Mouse (Mus musculus) myocyte (in vitro differentiated cells): ENCODE results near the gene Pbx1.

ENCODE experiments used
- CEBPB ChIP-seq: IDR thresholded peaks from 2 replicates; pipeline ENCODE4 v1.6.1; 2011; ENCODE audit warnings: mild to moderate bottlenecking, moderate library complexity; ENCODE audit not compliant: poor library complexity, insufficient read depth, severe bottlenecking
- E2F4 ChIP-seq: IDR thresholded peaks from one replicate; pipeline ENCODE4 v1.6.1; 2011; ENCODE audit warnings: mild to moderate bottlenecking, control low read depth, moderate library complexity; ENCODE audit not compliant: insufficient read depth
- MAX ChIP-seq: IDR thresholded peaks from one replicate; pipeline ENCODE4 v1.6.1; 2011; ENCODE audit warnings: low read depth, mild to moderate bottlenecking, control low read depth
- MYOD1 ChIP-seq, 3 experiments: IDR thresholded peaks; one replicate each; pipeline ENCODE4 v1.6.1; 2011; ENCODE audit warnings: control low read depth in 2 of 3, low read depth in 2 of 3, mild to moderate bottlenecking in 2 of 3, moderate library complexity in 1 of 3; ENCODE audit not compliant: insufficient read length in 2 of 3, control insufficient read depth in 1 of 3
- POLR2A ChIP-seq: IDR thresholded peaks from one replicate; pipeline ENCODE4 v1.6.1; 2011; ENCODE audit warnings: low read depth, mild to moderate bottlenecking, control low read depth, moderate library complexity; ENCODE audit not compliant: insufficient read length
- POLR2AphosphoS2 ChIP-seq: IDR thresholded peaks from one replicate; pipeline ENCODE4 v1.6.1; 2011; ENCODE audit warnings: low read depth, control low read depth; ENCODE audit not compliant: insufficient read length
- REST ChIP-seq: IDR thresholded peaks from one replicate; pipeline ENCODE4 v1.6.1; 2011; ENCODE audit warnings: mild to moderate bottlenecking, control low read depth, moderate library complexity; ENCODE audit not compliant: insufficient read depth, insufficient read length

DNA sequence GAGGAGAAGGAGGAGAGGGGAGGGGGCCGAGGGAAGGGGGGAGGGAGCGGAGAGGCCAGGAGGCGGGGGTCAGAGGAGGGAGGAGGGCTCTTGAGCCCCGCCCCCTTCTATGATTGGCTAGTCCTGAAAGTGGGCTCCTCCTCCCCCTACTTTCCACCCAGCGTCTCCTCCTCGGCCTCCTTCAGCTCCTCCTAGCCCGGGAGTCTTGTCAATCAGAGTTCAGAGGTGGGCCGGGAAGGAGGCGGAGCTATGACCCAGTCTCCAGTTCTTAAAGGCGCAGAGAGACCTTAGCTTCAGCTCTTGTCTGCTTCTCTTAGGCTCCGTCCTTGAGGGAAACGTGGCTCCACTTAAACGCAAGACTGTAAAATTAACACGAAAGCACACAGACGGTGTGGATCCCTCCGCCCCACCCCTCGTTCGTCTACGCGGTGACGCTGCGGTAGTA, 233 bp upstream of the Pbx1 start:
- TF ChIP-seq MAX = no peak
- peak; percentile 55 for TF ChIP-seq POLR2A
- peak; percentile 49 for TF ChIP-seq POLR2AphosphoS2
- TF ChIP-seq REST = no peak
- TF ChIP-seq CEBPB = no peak
- no peak for TF ChIP-seq E2F4
- TF ChIP-seq MYOD1 (IDR thresholded peaks at IDR 0.05; ENCODE audit: control insufficient read depth in 1 of 3, insufficient read length in 2 of 3, low read depth in 2 of 3) = no peak
